Mouse (Mus musculus) heart, embryonic 13.5 days (tissue): ENCODE measurements at regions not wholly inside any gene's neighbourhood (a gene's known extent, or its start where the extent isn't known, plus 50 kb on each side); places are given as distances from the start of the nearest gene placed in this dataset.

Source experiments
- ATAC-seq: fragments of 200-750 bp; cut with Nextera tagmentation; 2 replicates; pipeline ENCODE4 v1.8.0; 2017; ENCODE audit warnings: moderate TSS enrichment; ENCODE audit not compliant: insufficient number of reproducible peaks, low FRiP score, low TSS enrichment; ENCODE audit errors: extremely low read depth
- H3K27ac ChIP-seq: fragments of 300-500 bp; sonication (generic); replicated peaks from 2 replicates; pipeline ENCODE4 v1.5.1; 2015; ENCODE audit warnings: moderate library complexity, mild to moderate bottlenecking, inconsistent platforms
- H3K27me3 ChIP-seq: fragments of 300-500 bp; sonication (generic); replicated peaks from 2 replicates; pipeline ENCODE4 v1.6.1; 2015; ENCODE audit warnings: mild to moderate bottlenecking, inconsistent platforms
- H3K36me3 ChIP-seq: fragments of 300-500 bp; sonication (generic); 2 replicates; pipeline ENCODE4 v1.6.1; 2015; ENCODE audit warnings: mild to moderate bottlenecking, inconsistent platforms
- H3K4me1 ChIP-seq: fragments of 300-500 bp; sonication (generic); 2 replicates; pipeline ENCODE4 v1.6.1; 2015; ENCODE audit warnings: inconsistent platforms
- H3K4me2 ChIP-seq: fragments of 300-500 bp; sonication (generic); 2 replicates; pipeline ENCODE4 v1.6.1; 2015; ENCODE audit warnings: inconsistent platforms, mild to moderate bottlenecking, moderate library complexity
- H3K4me3 ChIP-seq: fragments of 300-500 bp; sonication (generic); 2 replicates; pipeline ENCODE4 v1.5.1; 2015; ENCODE audit warnings: moderate library complexity, mild to moderate bottlenecking, inconsistent platforms
- H3K9ac ChIP-seq: fragments of 300-500 bp; sonication (generic); 2 replicates; pipeline ENCODE4 v1.6.1; 2015; ENCODE audit warnings: inconsistent platforms, mild to moderate bottlenecking, moderate library complexity
- H3K9me3 ChIP-seq: fragments of 300-500 bp; sonication (generic); 2 replicates; pipeline ENCODE4 v1.6.1; 2016; ENCODE audit warnings: inconsistent platforms
- WGBS: fragments of 180-500 bp; shearing (Covaris S2); methylation state at CpG from one replicate; pipeline ENCODE4 v1.1.7; 2015; ENCODE audit warnings: mixed read lengths; 5-methylcytosine and 5-hydroxymethylcytosine counted together

GRCm38 (mm10) chr2:47878002-47878401, 935.9 kb upstream of the Acvr2a start:
- no peaks in the 10 kb centered on the region for H3K4me1 ChIP-seq
- no peaks in the 10 kb centered on the region for H3K36me3 ChIP-seq
- no peaks in the 10 kb centered on the region for H3K27me3 ChIP-seq
- H3K4me3 ChIP-seq, result no peak overlapping the region
- 34% methylated on average over 2 of the region's 2 CpGs for WGBS
- no peak overlapping the region for H3K4me2 ChIP-seq
- H3K27ac ChIP-seq, result no peak overlapping the region
- H3K9me3 ChIP-seq, result no peaks in the 10 kb centered on the region
- no peak overlapping the region for H3K9ac ChIP-seq
- no peak for ATAC-seq

GRCm38 (mm10) chr2:47879071-47879470, 934.8 kb upstream of the Acvr2a start:
- H3K36me3 ChIP-seq, result no peaks in the 10 kb centered on the region
- H3K27ac ChIP-seq, result no peak overlapping the region
- H3K4me2 ChIP-seq, result no peak overlapping the region
- H3K27me3 ChIP-seq, result no peaks in the 10 kb centered on the region
- H3K4me1 ChIP-seq, result no peaks in the 10 kb centered on the region
- no peak overlapping the region for H3K4me3 ChIP-seq
- H3K9me3 ChIP-seq, result no peaks in the 10 kb centered on the region
- ATAC-seq, result no peak
- H3K9ac ChIP-seq, result no peak overlapping the region
- WGBS, result 88% methylated on average over 2 of the region's 2 CpGs

- Histone ChIP-seq H3K9me3 (no peaks in the 10 kb centered on the region), H3K36me3 (no peaks in the 10 kb centered on the region), H3K27ac (no peak overlapping the region), H3K4me1 (no peaks in the 10 kb centered on the region), H3K9ac (no peak overlapping the region), H3K27me3 (no peaks in the 10 kb centered on the region), H3K4me2 (no peak overlapping the region), H3K4me3 (no peak overlapping the region)
- WGBS, result 85% methylated on average over 1 of the region's 1 CpGs
- ATAC-seq, result no peak
Observed at GRCm38 (mm10) chr2:47879796-47880195, 934.1 kb upstream of the Acvr2a start.

DNA sequence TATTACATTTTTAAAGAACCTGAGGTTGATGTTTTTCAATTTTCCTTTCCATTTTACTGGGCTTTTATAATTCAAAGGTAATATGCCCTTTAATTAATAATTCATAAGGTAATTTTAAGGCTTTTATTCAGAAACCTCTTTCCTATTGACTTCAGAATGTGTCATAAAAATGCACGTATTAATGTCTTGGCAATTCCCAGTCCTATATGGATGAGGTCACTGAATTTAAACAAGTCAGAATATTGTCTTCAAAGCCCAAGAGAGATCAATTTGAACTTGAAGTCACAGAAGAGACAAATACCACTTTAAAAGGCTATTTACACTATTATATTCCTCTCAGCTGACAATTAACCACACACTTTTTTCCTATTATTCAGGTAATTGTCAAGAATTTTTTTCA, 925.7 kb upstream of the Acvr2a start:
- no peak for ATAC-seq
- WGBS, result 59% methylated on average over 1 of the region's 1 CpGs

GRCm38 (mm10) chr2:47891366-47891765, 922.5 kb upstream of the Acvr2a start:
- H3K9ac ChIP-seq, result no peak overlapping the region
- no peaks in the 10 kb centered on the region for H3K4me1 ChIP-seq
- no peaks in the 10 kb centered on the region for H3K9me3 ChIP-seq
- ATAC-seq, result no peak
- no peaks in the 10 kb centered on the region for H3K36me3 ChIP-seq
- H3K27ac ChIP-seq, result no peak overlapping the region
- no peak overlapping the region for H3K4me2 ChIP-seq
- H3K4me3 ChIP-seq, result no peak overlapping the region
- 63% methylated on average over 1 of the region's 1 CpGs for WGBS
- no peaks in the 10 kb centered on the region for H3K27me3 ChIP-seq

More for the DNA sequence above, 925.7 kb upstream of the Acvr2a start:
- Histone ChIP-seq H3K4me2 (no peak overlapping the region), H3K4me1 (no peaks in the 10 kb centered on the region), H3K4me3 (no peak overlapping the region), H3K27me3 (no peaks in the 10 kb centered on the region), H3K9ac (no peak overlapping the region), H3K27ac (no peak overlapping the region), H3K9me3 (no peaks in the 10 kb centered on the region), H3K36me3 (no peaks in the 10 kb centered on the region)

GRCm38 (mm10) chr2:47892879-47893278, 921.0 kb upstream of the Acvr2a start:
- no peak overlapping the region for H3K4me2 ChIP-seq
- no peaks in the 10 kb centered on the region for H3K9me3 ChIP-seq
- no peaks in the 10 kb centered on the region for H3K4me1 ChIP-seq
- no peak for ATAC-seq
- H3K27ac ChIP-seq, result no peak overlapping the region
- no peak overlapping the region for H3K4me3 ChIP-seq
- no peaks in the 10 kb centered on the region for H3K36me3 ChIP-seq
- no peak overlapping the region for H3K9ac ChIP-seq
- H3K27me3 ChIP-seq, result no peaks in the 10 kb centered on the region
- 53% methylated on average over 2 of the region's 2 CpGs for WGBS

- no peak overlapping the region for H3K27ac ChIP-seq
- H3K4me1 ChIP-seq, result no peaks in the 10 kb centered on the region
- H3K4me3 ChIP-seq, result no peak overlapping the region
- no peaks in the 10 kb centered on the region for H3K27me3 ChIP-seq
- no peak for ATAC-seq
- no peak overlapping the region for H3K4me2 ChIP-seq
- no peaks in the 10 kb centered on the region for H3K36me3 ChIP-seq
- H3K9ac ChIP-seq, result no peak overlapping the region
- no peaks in the 10 kb centered on the region for H3K9me3 ChIP-seq
Observed at GRCm38 (mm10) chr2:47894806-47895205, 919.1 kb upstream of the Acvr2a start.

DNA sequence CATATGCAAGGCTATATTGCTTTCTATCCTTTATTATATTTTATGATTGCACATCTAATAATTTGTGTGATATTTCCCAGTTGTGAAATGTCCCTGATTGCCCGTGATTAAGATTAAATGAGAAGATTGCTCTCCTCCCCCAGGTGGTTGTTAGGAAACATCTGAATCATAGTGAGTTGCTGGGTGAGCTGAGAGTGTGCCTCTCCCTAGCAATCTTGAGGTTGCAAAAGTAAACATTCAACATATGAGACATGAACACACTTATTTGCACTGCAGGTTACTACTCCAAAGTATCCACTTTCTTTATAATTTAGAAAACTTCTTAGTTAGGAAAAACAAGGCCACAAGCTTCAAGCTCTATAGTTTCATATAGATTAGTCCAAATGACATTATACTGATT, 899.6 kb upstream of the Acvr2a start:
- no peak for ATAC-seq

DNA sequence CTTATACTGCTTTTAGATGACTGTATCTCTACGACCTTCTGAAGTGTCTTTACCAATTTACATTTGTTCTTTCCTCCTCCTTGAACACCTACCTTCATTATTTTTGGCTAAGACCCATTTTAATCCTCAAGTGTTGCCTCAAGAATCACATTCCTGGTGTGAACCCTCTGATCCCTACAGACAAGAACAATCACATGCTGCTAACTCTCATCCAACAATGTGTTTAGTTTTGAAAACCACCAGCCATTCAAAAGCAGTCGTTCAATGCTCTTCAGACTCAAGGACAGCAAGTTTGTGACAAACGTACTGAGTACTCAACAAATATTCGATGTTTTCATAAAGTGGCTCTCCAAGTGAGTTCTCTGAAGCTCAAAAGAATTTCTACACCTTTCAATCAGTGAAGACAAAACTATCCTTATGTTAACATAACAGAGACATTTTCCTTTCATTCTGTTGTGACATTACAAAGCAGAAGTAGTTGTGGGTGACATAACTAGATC, 898.9 kb upstream of the Acvr2a start:
- WGBS, result 75% methylated on average over 4 of the region's 4 CpGs
- no peak for ATAC-seq
- Histone ChIP-seq H3K9me3 (peaks cover 8% of the 10 kb centered on the region; the same call in 1 of the 2 replicates), H3K4me3 (no peak overlapping the region), H3K4me2 (no peak overlapping the region), H3K9ac (no peak overlapping the region), H3K27ac (no peak overlapping the region), H3K4me1 (no peaks in the 10 kb centered on the region), H3K27me3 (no peaks in the 10 kb centered on the region), H3K36me3 (no peaks in the 10 kb centered on the region)

More for the DNA sequence above, 899.6 kb upstream of the Acvr2a start:
- Histone ChIP-seq H3K36me3 (no peaks in the 10 kb centered on the region), H3K9me3 (peaks cover 8% of the 10 kb centered on the region; the same call in 1 of the 2 replicates), H3K9ac (no peak overlapping the region), H3K27ac (no peak overlapping the region), H3K4me2 (no peak overlapping the region), H3K4me1 (no peaks in the 10 kb centered on the region), H3K4me3 (no peak overlapping the region), H3K27me3 (no peaks in the 10 kb centered on the region)
- 56% methylated on average over 1 of the region's 1 CpGs for WGBS

- Histone ChIP-seq H3K4me3 (no peak overlapping the region), H3K27ac (no peak overlapping the region), H3K4me2 (no peak overlapping the region), H3K9ac (no peak overlapping the region), H3K36me3 (no peaks in the 10 kb centered on the region), H3K9me3 (peaks cover 5% of the 10 kb centered on the region; the same call in 1 of the 2 replicates), H3K4me1 (no peaks in the 10 kb centered on the region), H3K27me3 (no peaks in the 10 kb centered on the region)
- ATAC-seq, result no peak
Observed at GRCm38 (mm10) chr2:47922965-47923364, 890.9 kb upstream of the Acvr2a start.

DNA sequence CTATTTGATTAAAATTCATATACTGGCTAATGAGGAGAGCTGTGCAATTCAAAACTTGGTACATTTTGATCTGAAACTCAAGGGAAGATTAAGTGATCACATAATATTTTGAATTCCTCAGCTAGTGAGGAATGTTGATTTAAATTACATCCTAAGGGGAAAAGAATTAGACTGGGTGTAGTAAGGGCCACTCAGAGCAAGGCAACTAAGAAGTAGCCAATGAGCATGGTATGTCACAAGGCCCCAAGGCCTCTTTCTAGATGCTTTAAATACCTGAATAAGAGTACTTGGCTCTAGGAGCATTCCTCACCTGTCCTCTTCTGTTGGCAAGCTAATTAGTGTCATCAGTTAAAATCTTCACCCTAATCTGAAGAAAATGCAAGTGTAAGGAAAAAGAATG, 887.3 kb upstream of the Acvr2a start:
- Histone ChIP-seq H3K27me3 (no peaks in the 10 kb centered on the region), H3K4me2 (no peak overlapping the region), H3K9me3 (no peaks in the 10 kb centered on the region), H3K9ac (no peak overlapping the region), H3K4me1 (no peaks in the 10 kb centered on the region), H3K36me3 (no peaks in the 10 kb centered on the region), H3K4me3 (no peak overlapping the region), H3K27ac (no peak overlapping the region)
- ATAC-seq, result no peak

DNA sequence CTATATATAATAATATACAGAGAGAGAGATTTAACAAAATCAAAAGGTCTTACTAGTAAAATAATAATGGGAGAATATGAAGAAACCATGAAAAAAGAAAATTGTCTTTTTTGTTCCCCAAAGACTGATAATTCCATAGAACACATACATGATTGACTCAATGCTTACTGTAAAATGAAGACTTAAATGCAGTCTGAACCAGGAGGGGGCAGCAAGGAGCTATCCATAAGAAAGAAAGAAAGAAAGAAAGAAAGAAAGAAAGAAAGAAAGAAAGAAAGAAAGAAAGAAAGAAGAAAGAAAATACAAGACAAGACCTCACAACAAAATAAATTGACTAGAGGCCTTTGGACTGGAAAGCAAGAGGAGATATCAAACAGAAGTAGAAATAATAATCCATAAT, 868.8 kb upstream of the Acvr2a start:
- no peak overlapping the region for H3K4me3 ChIP-seq
- no peaks in the 10 kb centered on the region for H3K4me1 ChIP-seq
- H3K36me3 ChIP-seq, result no peaks in the 10 kb centered on the region
- H3K9ac ChIP-seq, result no peak overlapping the region
- H3K27ac ChIP-seq, result no peak overlapping the region
- H3K9me3 ChIP-seq, result no peaks in the 10 kb centered on the region
- no peak overlapping the region for H3K4me2 ChIP-seq
- no peaks in the 10 kb centered on the region for H3K27me3 ChIP-seq
- ATAC-seq, result no peak
